Mouse (Mus musculus): Measurements from ENCODE around the gene Hba-a1. TPM values are rescaled to one million over a fixed set of nuclear protein-coding genes. Genes with fewer than 3 reads are reported as not detected.
A peak's percentile ranks its signal among the peaks of the same experiment; 100 is the strongest.
"Not testable (repeated sequence)": the region's sequence is repeated elsewhere in the genome, so short reads cannot be mapped to it uniquely, and the experiment has no call there.

Gene Hba-a1
- total RNA-seq, 2 experiments from 2014 or later = 527 to 541 TPM

GRCm38 (mm10) chr11:32256566-32256965 is 26.7 kb upstream of the Hba-a1 start:
- DNase-seq (ENCODE audit: low spot score in 2 of 2) = no peak

- DNase-seq (ENCODE audit: low spot score in 2 of 2) = no peak
Observed at GRCm38 (mm10) chr11:32262674-32263415, 20.5 kb upstream of the Hba-a1 start.

GRCm38 (mm10) chr11:32265117-32265738 is 18.1 kb upstream of the Hba-a1 start:
- no peak for DNase-seq (ENCODE audit: low spot score in 2 of 2)

- DNase-seq (ENCODE audit: low spot score in 2 of 2) = no peak
Observed at GRCm38 (mm10) chr11:32266194-32266593, 17.1 kb upstream of the Hba-a1 start.

GRCm38 (mm10) chr11:32266776-32267175 is 16.5 kb upstream of the Hba-a1 start:
- DNase-seq (ENCODE audit: low spot score in 2 of 2) = no peak

GRCm38 (mm10) chr11:32267188-32267884 is 16.0 kb upstream of the Hba-a1 start, which contains the start of gene Nprl3:
TSS of gene Nprl3 (minus strand) at chr11:32267707.
- peak; percentile 95 to 97 for DNase-seq (ENCODE audit: low spot score in 2 of 2)

- no peak for DNase-seq (ENCODE audit: low spot score in 2 of 2)
Observed at GRCm38 (mm10) chr11:32267964-32268363, 15.3 kb upstream of the Hba-a1 start.

GRCm38 (mm10) chr11:32268952-32269351 is 14.4 kb upstream of the Hba-a1 start:
- DNase-seq (ENCODE audit: low spot score in 2 of 2) = no peak

GRCm38 (mm10) chr11:32271178-32271577 is 12.1 kb upstream of the Hba-a1 start:
- DNase-seq (ENCODE audit: low spot score in 2 of 2) = no peak

- DNase-seq (ENCODE audit: low spot score in 2 of 2) = no peak
Observed at GRCm38 (mm10) chr11:32276347-32276746, 7.0 kb upstream of the Hba-a1 start, which contains the start of gene Hba-x. TSS of gene Hba-x (plus strand) at chr11:32276400.

GRCm38 (mm10) chr11:32277736-32278457 is 5.4 kb upstream of the Hba-a1 start:
- DNase-seq (ENCODE audit: low spot score in 2 of 2) = no peak

- DNase-seq (ENCODE audit: low spot score in 2 of 2) = no peak
Observed at GRCm38 (mm10) chr11:32278458-32278957, 4.8 kb upstream of the Hba-a1 start.

- no peak for DNase-seq (ENCODE audit: low spot score in 2 of 2)
Observed at GRCm38 (mm10) chr11:32280646-32281045, 2.7 kb upstream of the Hba-a1 start.

- DNase-seq (ENCODE audit: low spot score in 2 of 2) = no peak
Observed at GRCm38 (mm10) chr11:32281416-32282144, 1.7 kb upstream of the Hba-a1 start.

GRCm38 (mm10) chr11:32284582-32284981 is 1.3 kb downstream of the Hba-a1 start:
- DNase-seq (ENCODE audit: low spot score in 2 of 2) = not testable (repeated sequence)

GRCm38 (mm10) chr11:32285031-32285775 is 1.9 kb downstream of the Hba-a1 start:
- no peak for DNase-seq (ENCODE audit: low spot score in 2 of 2)

- not testable (repeated sequence) for DNase-seq (ENCODE audit: low spot score in 2 of 2)
Observed at GRCm38 (mm10) chr11:32285887-32286286, 2.6 kb downstream of the Hba-a1 start.

- peak; percentile 81 to 84 for DNase-seq (ENCODE audit: low spot score in 2 of 2)
Observed at GRCm38 (mm10) chr11:32286695-32287492, 3.6 kb downstream of the Hba-a1 start, which contains the start of gene Hbq1b. TSS of gene Hbq1b (plus strand) at chr11:32286965.

- no peak for DNase-seq (ENCODE audit: low spot score in 2 of 2)
Observed at GRCm38 (mm10) chr11:32287493-32287825, 4.1 kb downstream of the Hba-a1 start.

All from layer of hippocampus, postnatal 14 days (tissue).